8 mouse cellular contexts compared by ENCODE assay signal in the genomic region with DNA sequence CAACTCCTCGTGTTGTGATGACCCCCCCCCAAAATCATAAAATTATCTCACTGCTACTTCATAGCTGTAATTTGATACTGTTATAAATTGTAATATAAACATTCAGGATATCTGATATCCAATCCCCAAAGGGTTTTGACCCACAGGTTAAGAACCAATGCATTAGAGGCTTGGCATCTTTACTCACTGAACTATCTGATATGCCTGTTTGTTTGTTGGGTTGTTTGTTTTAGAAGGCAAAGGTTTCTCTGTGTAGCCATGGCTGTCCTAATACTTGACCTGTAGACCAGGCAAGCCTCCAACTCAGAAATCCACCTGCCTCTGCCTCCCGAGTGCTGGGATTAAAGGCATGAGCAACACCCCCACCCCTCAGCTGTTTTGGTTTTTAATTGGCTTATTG.
DNase-seq lines count a peak whose midpoint lies in the region.
"Had no signal": no experiment of that assay in that cellular context is flagged by ENCODE, and none has a peak within 500 bp of the region (broad histone marks: within the 10 kb centered on the region; RNA-seq: fewer than 3 reads in every experiment).

No protein-coding gene starts in this region.

- DNase-seq in cerebellum, adult 8-10 months = peak; percentile 41
- no peak for DNase-seq in cerebellum, adult 18-20 months
- peak; percentile 57 for DNase-seq in cerebellum, adult 9-11 months
- no peak for DNase-seq in cerebellum, adult 11-12 months
- DNase-seq: adrenal gland, adult 2 months; adrenal gland, postnatal 10 days; adrenal gland, postnatal 25 days; embryo, embryonic 11 days had no signal

Comparison
In these comparisons a context has a peak if more than half of its experiments do, and no peak if none do; other contexts are left out.
1. DNase-seq: peak in cerebellum, adult 8-10 months (single experiment) and cerebellum, adult 9-11 months (single experiment); none in cerebellum, adult 18-20 months (0 of 2) and cerebellum, adult 11-12 months (single experiment).